Mouse (Mus musculus) testis, adult 2 months (tissue): Measurements from ENCODE around the gene Qtrt1. TPM values are rescaled to one million over a fixed set of nuclear protein-coding genes. Genes with fewer than 3 reads are reported as not detected.
A peak's percentile ranks its signal among the peaks of the same experiment; 100 is the strongest.

Source experiments
- H3K27ac ChIP-seq: fragments of 200-500 bp; 2 replicates; pipeline ENCODE4 v1.5.1; 2012; ENCODE audit warnings: low read depth, low read length; ENCODE audit not compliant: control insufficient read depth, insufficient read depth
- H3K27me3 ChIP-seq: fragments of 200-500 bp; 2 replicates; pipeline ENCODE4 v1.6.1; 2012; ENCODE audit warnings: mild to moderate bottlenecking, low read length, moderate library complexity; ENCODE audit not compliant: control insufficient read depth, insufficient read depth
- H3K36me3 ChIP-seq: fragments of 200-500 bp; 2 replicates; pipeline ENCODE4 v1.6.1; 2012; ENCODE audit warnings: mild to moderate bottlenecking, low read length; ENCODE audit not compliant: control insufficient read depth, insufficient read depth
- H3K4me1 ChIP-seq: fragments of 200-500 bp; 2 replicates; pipeline ENCODE4 v1.6.1; 2012; ENCODE audit warnings: low read length; ENCODE audit not compliant: control insufficient read depth, insufficient read depth
- H3K4me3 ChIP-seq: fragments of 200-500 bp; 2 replicates; pipeline ENCODE4 v1.5.1; 2012; ENCODE audit warnings: low read depth, mild to moderate bottlenecking, low read length, moderate library complexity, mixed read lengths; ENCODE audit not compliant: control insufficient read depth
- CTCF ChIP-seq: fragments of 200-500 bp; IDR thresholded peaks from 2 replicates; pipeline ENCODE4 v1.5.1; 2012; ENCODE audit warnings: low read depth, mild to moderate bottlenecking, inconsistent platforms, low read length, moderate library complexity; ENCODE audit not compliant: control insufficient read depth, insufficient read depth, insufficient replicate concordance
- POLR2A ChIP-seq: fragments of 200-500 bp; IDR thresholded peaks from 2 replicates; pipeline ENCODE4 v1.6.1; 2012; ENCODE audit warnings: low read depth, mild to moderate bottlenecking, inconsistent platforms, low read length, moderate library complexity; ENCODE audit not compliant: control insufficient read depth
- polyA plus RNA-seq: library from polyadenylated mRNA; depleted of rRNA; stranded (reverse); fragments of >200 nt; gene quantifications from 2 replicates; pipeline ENCODE4 v1.2.3, GENCODE M21; 2012

Qtrt1 gene
- polyA plus RNA-seq, 1 experiment, result 19.6 TPM

- H3K27ac ChIP-seq, result no peak overlapping the region
- no peak for TF ChIP-seq POLR2A
- TF ChIP-seq CTCF, result no peak
- no peaks in the 10 kb centered on the region for H3K4me1 ChIP-seq
- no peak overlapping the region for H3K4me3 ChIP-seq
- H3K36me3 ChIP-seq, result peaks cover 12% of the 10 kb centered on the region
- H3K27me3 ChIP-seq, result no peaks in the 10 kb centered on the region
Measured at GRCm38 (mm10) chr9:21401042-21401441, 10.6 kb upstream of the Qtrt1 start.

GRCm38 (mm10) chr9:21402764-21403253 is 8.8 kb upstream of the Qtrt1 start:
- Histone ChIP-seq H3K27me3 (no peaks in the 10 kb centered on the region), H3K4me1 (no peaks in the 10 kb centered on the region), H3K27ac (no peak overlapping the region), H3K36me3 (peaks cover 8% of the 10 kb centered on the region), H3K4me3 (no peak overlapping the region)
- TF ChIP-seq POLR2A (no peak), CTCF (no peak)

GRCm38 (mm10) chr9:21403745-21404144 is 7.9 kb upstream of the Qtrt1 start:
- Histone ChIP-seq H3K36me3 (peaks cover 8% of the 10 kb centered on the region), H3K27me3 (no peaks in the 10 kb centered on the region), H3K4me3 (no peak overlapping the region), H3K27ac (no peak overlapping the region), H3K4me1 (no peaks in the 10 kb centered on the region)
- TF ChIP-seq CTCF (no peak), POLR2A (no peak)

- Histone ChIP-seq H3K36me3 (peaks cover 2% of the 10 kb centered on the region; the same call in 1 of the 2 replicates), H3K4me3 (no peak overlapping the region), H3K27me3 (no peaks in the 10 kb centered on the region), H3K27ac (no peak overlapping the region), H3K4me1 (no peaks in the 10 kb centered on the region)
- TF ChIP-seq CTCF, result no peak
- TF ChIP-seq POLR2A, result no peak
Measured at GRCm38 (mm10) chr9:21405525-21405924, 6.1 kb upstream of the Qtrt1 start.

GRCm38 (mm10) chr9:21407951-21408350 is 3.7 kb upstream of the Qtrt1 start:
- H3K27ac ChIP-seq, result no peak overlapping the region
- H3K4me1 ChIP-seq, result peaks cover 3% of the 10 kb centered on the region
- H3K27me3 ChIP-seq, result no peaks in the 10 kb centered on the region
- H3K36me3 ChIP-seq, result peaks cover 2% of the 10 kb centered on the region; the same call in 1 of the 2 replicates
- no peak overlapping the region for H3K4me3 ChIP-seq
- no peak for TF ChIP-seq POLR2A
- no peak for TF ChIP-seq CTCF

GRCm38 (mm10) chr9:21408624-21409023 is 3.0 kb upstream of the Qtrt1 start:
- peaks cover 3% of the 10 kb centered on the region for H3K4me1 ChIP-seq
- no peak overlapping the region for H3K27ac ChIP-seq
- peak overlapping the region; percentile 28 for H3K4me3 ChIP-seq
- H3K36me3 ChIP-seq, result peaks cover 2% of the 10 kb centered on the region; the same call in 1 of the 2 replicates
- no peaks in the 10 kb centered on the region for H3K27me3 ChIP-seq
- TF ChIP-seq POLR2A (no peak), CTCF (no peak)

- Histone ChIP-seq H3K36me3 (peaks cover 2% of the 10 kb centered on the region; the same call in 1 of the 2 replicates), H3K4me3 (peak overlapping the region; percentile 48), H3K27ac (no peak overlapping the region), H3K27me3 (no peaks in the 10 kb centered on the region), H3K4me1 (peaks cover 3% of the 10 kb centered on the region)
- TF ChIP-seq POLR2A (no peak), CTCF (peak; percentile 28; the same call in 1 of the 2 replicates)
Measured at GRCm38 (mm10) chr9:21409592-21410317, 1.9 kb upstream of the Qtrt1 start.
